Mouse (Mus musculus) liver, embryonic 14.5 days (tissue): Measurements from ENCODE around the gene Serpina3c. TPM values are rescaled to one million over a fixed set of nuclear protein-coding genes. Genes with fewer than 3 reads are reported as not detected.

ENCODE experiments used
- ATAC-seq: fragments of 200-750 bp; cut with Nextera tagmentation; 2 replicates; pipeline ENCODE4 v1.8.0; 2017; ENCODE audit warnings: moderate number of reproducible peaks, mild to moderate bottlenecking, moderate library complexity; ENCODE audit not compliant: insufficient read depth
- DNase-seq, 3 experiments: peaks; one replicate each; pipeline ENCODE4 v3.0.0-alpha.2; 2012 to 2013; ENCODE audit warnings: low read depth in 3 of 3, low spot score in 3 of 3
- H3K27ac ChIP-seq: fragments of 300-500 bp; sonication (generic); 2 replicates; pipeline ENCODE4 v1.5.1; 2014; ENCODE audit warnings: moderate library complexity, mild to moderate bottlenecking, control low read depth, inconsistent platforms
- H3K27me3 ChIP-seq: fragments of 300-500 bp; sonication (generic); 2 replicates; pipeline ENCODE4 v1.6.1; 2014; ENCODE audit warnings: mild to moderate bottlenecking, low read length, moderate library complexity; ENCODE audit not compliant: control insufficient read depth, insufficient read depth
- H3K36me3 ChIP-seq: fragments of 300-500 bp; sonication (generic); replicated peaks from 2 replicates; pipeline ENCODE4 v1.6.1; 2014; ENCODE audit warnings: low read depth; ENCODE audit not compliant: control insufficient read depth, insufficient read depth
- H3K4me1 ChIP-seq, 2 experiments: fragments of 200-500 bp in 1 of 2; fragments of 300-500 bp in 1 of 2; sonication (generic) in 1 of 2; replicated peaks; 2 replicates each; pipeline ENCODE4 v1.6.1; 2012 to 2014; ENCODE audit warnings: antibody characterized with exemption in 1 of 2, inconsistent platforms in 1 of 2, low read length in 1 of 2; ENCODE audit not compliant: control insufficient read depth in 2 of 2, insufficient read depth in 2 of 2
- H3K4me2 ChIP-seq: fragments of 300-500 bp; sonication (generic); 2 replicates; pipeline ENCODE4 v1.6.1; 2014; ENCODE audit warnings: low read depth, mild to moderate bottlenecking, control low read depth, moderate library complexity
- H3K4me3 ChIP-seq, 2 experiments: fragments of 200-500 bp in 1 of 2; fragments of 300-500 bp in 1 of 2; sonication (generic) in 1 of 2; 2 replicates each; pipeline ENCODE4 v1.5.1; 2012 to 2014; ENCODE audit warnings: low read depth in 2 of 2, low read length in 2 of 2, mild to moderate bottlenecking in 2 of 2, control low read depth in 1 of 2, inconsistent platforms in 1 of 2, moderate library complexity in 1 of 2; ENCODE audit not compliant: insufficient read depth in 1 of 2
- H3K9ac ChIP-seq: fragments of 300-500 bp; sonication (generic); replicated peaks from 2 replicates; pipeline ENCODE4 v1.6.1; 2014; ENCODE audit warnings: mild to moderate bottlenecking, control low read depth, moderate library complexity
- H3K9me3 ChIP-seq: fragments of 300-500 bp; sonication (generic); 2 replicates; pipeline ENCODE4 v1.6.1; 2016; ENCODE audit warnings: low read length, mixed read lengths; ENCODE audit not compliant: control insufficient read depth
- CTCF ChIP-seq: IDR thresholded peaks from 2 replicates; pipeline ENCODE4 v1.5.1; 2016; ENCODE audit warnings: antibody characterized with exemption, low read depth, control low read depth
- EP300 ChIP-seq: IDR thresholded peaks from 2 replicates; pipeline ENCODE4 v1.6.1; 2016; ENCODE audit warnings: antibody characterized with exemption, low read depth
- WGBS: fragments of 180-500 bp; shearing (Covaris S2); extraction: QIAGEN DNeasy Blood & Tissue Kit; methylation state at CpG from one replicate; pipeline ENCODE4 v1.1.7; 2014; ENCODE audit not compliant: insufficient replicate concordance; 5-methylcytosine and 5-hydroxymethylcytosine counted together
- polyA plus RNA-seq, 2 experiments: library from polyadenylated mRNA; depleted of rRNA in 1 of 2; stranded (reverse) in 1 of 2; unstranded in 1 of 2; fragments of >200 nt; fragmentation: Nextera tagmentation in 1 of 2; extraction: Ambion mirVana in 1 of 2; gene quantifications; 2 replicates each; pipeline versions ENCODE4 v1.2.1 to v1.2.3; 2012 to 2014

Serpina3c gene
- polyA plus RNA-seq, 2 experiments: not detected

DNA sequence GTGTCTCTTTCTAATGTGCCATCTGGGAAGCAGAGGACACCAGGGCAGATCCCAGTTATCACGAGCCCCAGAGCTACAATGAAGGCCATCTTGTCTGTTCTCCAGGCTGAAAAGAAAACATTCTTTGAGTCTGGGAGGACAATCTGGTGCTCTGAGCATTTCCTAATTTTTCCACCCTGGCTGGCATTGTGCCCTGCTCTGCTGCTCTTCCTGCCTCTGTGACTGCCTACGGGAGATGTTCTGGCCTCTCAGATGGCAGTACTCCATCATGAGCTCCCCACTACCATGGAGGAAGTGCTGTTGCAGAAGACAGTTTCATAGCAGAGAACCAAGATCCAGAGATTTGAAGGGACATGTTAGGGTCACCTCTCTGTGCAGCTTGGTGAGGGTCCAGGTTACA is 1.7 kb downstream of the Serpina3c start:
- Histone ChIP-seq H3K27me3 (no peaks in the 10 kb centered on the region), H3K9me3 (no peaks in the 10 kb centered on the region), H3K4me2 (no peak overlapping the region), H3K4me3 (no peak overlapping the region), H3K9ac (no peak overlapping the region), H3K4me1 (no peaks in the 10 kb centered on the region), H3K36me3 (no peaks in the 10 kb centered on the region), H3K27ac (no peak overlapping the region)
- ATAC-seq (no peak), DNase-seq (no peak)
- 55% methylated on average over 2 of the region's 2 CpGs for WGBS
- TF ChIP-seq EP300: no peak
- no peak for TF ChIP-seq CTCF

DNA sequence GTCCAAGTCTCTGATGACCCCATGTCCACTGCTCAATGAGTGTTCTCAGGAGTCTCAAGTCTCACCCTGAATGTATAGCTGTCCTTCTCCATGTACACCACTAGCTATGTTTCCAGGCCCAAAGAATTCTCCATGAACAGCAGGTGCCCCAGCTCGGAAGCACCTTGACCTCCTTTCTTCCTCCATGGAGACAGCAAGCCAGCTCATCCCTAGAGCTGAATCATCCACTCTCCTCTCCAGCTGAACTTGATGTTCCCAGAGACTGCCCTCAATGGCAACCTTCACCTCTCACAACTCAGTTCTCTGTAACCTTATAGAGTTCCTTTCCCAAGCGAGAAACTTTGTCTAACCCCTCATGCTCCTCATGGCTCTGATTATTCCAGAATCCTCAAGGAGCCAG is 8.1 kb downstream of the Serpina3c start:
- Histone ChIP-seq H3K36me3 (no peaks in the 10 kb centered on the region), H3K4me3 (no peak overlapping the region), H3K4me2 (no peak overlapping the region), H3K27ac (no peak overlapping the region), H3K9me3 (no peaks in the 10 kb centered on the region), H3K27me3 (no peaks in the 10 kb centered on the region), H3K9ac (no peak overlapping the region), H3K4me1 (no peaks in the 10 kb centered on the region)
- 45% methylated on average over 2 of the region's 2 CpGs for WGBS
- no peak for ATAC-seq
- DNase-seq: no peak
- TF ChIP-seq CTCF (no peak), EP300 (no peak)

DNA sequence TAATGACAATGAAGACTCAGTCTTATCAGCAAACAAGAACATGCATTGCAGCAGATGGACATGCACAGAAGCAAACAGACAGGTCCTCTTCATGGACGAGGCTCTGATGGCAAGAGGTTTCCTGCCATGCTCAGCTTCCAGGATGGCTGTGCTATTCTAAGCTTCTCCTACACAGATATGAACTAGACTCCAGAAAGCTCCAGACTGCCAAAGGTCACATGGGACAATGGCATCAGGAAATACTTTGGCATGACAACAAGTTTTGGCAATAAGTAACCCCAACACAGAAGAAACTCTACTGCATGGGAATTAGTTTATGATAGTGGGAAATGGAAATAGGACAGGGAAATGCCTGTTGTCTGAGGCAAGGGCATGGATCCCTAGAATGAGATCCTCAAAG is 10.4 kb downstream of the Serpina3c start:
- Histone ChIP-seq H3K9ac (no peak overlapping the region), H3K27ac (no peak overlapping the region), H3K9me3 (no peaks in the 10 kb centered on the region), H3K4me2 (no peak overlapping the region), H3K4me1 (no peaks in the 10 kb centered on the region), H3K27me3 (no peaks in the 10 kb centered on the region), H3K4me3 (no peak overlapping the region), H3K36me3 (no peaks in the 10 kb centered on the region)
- 33% methylated on average over 1 of the region's 1 CpGs for WGBS
- ATAC-seq: no peak
- no peak for DNase-seq
- no peak for TF ChIP-seq EP300
- no peak for TF ChIP-seq CTCF

DNA sequence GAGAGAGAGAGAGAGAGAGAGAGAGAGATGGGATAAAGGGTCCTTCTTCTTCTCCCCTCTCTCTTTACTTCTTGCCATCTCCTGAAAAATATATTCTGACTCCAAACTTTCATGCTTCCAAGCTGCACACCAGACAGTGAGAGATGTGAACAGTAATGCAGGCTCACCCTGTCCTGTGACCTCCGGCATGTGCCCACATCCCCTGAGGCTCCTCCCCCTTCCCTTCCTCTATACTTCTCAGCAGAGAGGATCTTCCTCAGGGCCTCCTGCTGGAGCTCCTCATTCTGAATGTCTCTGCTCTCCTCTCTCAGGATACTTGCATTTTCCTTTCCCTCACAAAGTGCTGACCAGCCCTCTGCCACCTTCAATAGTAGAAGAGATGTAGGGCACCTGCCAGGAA is 11.2 kb downstream of the Serpina3c start:
- Histone ChIP-seq H3K27me3 (no peaks in the 10 kb centered on the region), H3K36me3 (no peaks in the 10 kb centered on the region), H3K4me2 (no peak overlapping the region), H3K4me1 (no peaks in the 10 kb centered on the region), H3K27ac (no peak overlapping the region), H3K4me3 (no peak overlapping the region), H3K9me3 (no peaks in the 10 kb centered on the region), H3K9ac (no peak overlapping the region)
- no peak for DNase-seq
- no peak for TF ChIP-seq EP300
- TF ChIP-seq CTCF: no peak
- WGBS: 5% methylated on average over 1 of the region's 1 CpGs
- ATAC-seq: no peak

DNA sequence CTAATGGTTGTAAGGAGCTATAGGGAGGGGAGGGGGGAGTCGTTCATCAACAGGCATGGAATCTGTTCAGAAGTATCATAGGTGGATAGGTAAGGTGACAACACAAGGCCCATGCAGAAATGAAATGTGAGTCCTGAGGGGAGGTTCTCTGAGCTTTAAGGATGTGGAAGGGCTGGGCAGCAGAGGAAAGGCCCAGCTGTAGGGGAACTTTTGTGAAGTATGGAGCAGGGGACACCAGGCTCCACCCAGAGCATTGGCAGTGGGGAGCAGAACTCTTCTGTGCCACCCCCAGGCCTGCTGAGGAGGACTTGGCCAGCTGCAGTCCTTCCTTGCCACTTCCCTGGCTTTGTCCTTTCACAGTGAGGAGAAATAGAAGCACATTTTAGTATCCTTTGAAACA is 12.2 kb downstream of the Serpina3c start:
- H3K4me3 ChIP-seq: no peak overlapping the region
- no peaks in the 10 kb centered on the region for H3K27me3 ChIP-seq
- H3K4me2 ChIP-seq: no peak overlapping the region
- no peak for DNase-seq
- H3K9me3 ChIP-seq: no peaks in the 10 kb centered on the region
- no peaks in the 10 kb centered on the region for H3K4me1 ChIP-seq
- ATAC-seq: no peak
- WGBS: 42% methylated on average over 1 of the region's 1 CpGs
- no peak for TF ChIP-seq EP300
- TF ChIP-seq CTCF: no peak
- H3K27ac ChIP-seq: no peak overlapping the region
- no peak overlapping the region for H3K9ac ChIP-seq
- no peaks in the 10 kb centered on the region for H3K36me3 ChIP-seq
